Mouse (Mus musculus): ENCODE results near the gene Notch4. TPM values are rescaled to one million over a fixed set of nuclear protein-coding genes. Genes with fewer than 3 reads are reported as not detected.

The Notch4 gene
- polyA plus RNA-seq, 2 experiments from 2014 or later: 0.52 to 0.58 TPM

GRCm38 (mm10) chr17:34572361-34572760 is 8.3 kb downstream of the Notch4 start:
- ATAC-seq: no peak

- ATAC-seq: no peak
Measured at GRCm38 (mm10) chr17:34576577-34576976, 12.5 kb downstream of the Notch4 start.

- no peak for ATAC-seq
Measured at GRCm38 (mm10) chr17:34578070-34578469, 14.0 kb downstream of the Notch4 start.

- no peak for ATAC-seq
Measured at GRCm38 (mm10) chr17:34582528-34582927, 18.5 kb downstream of the Notch4 start.

GRCm38 (mm10) chr17:34583397-34583796 is 19.3 kb downstream of the Notch4 start:
- ATAC-seq: no peak

GRCm38 (mm10) chr17:34583819-34584218 is 19.8 kb downstream of the Notch4 start:
- ATAC-seq: no peak

GRCm38 (mm10) chr17:34585121-34585520 is 21.1 kb downstream of the Notch4 start:
- ATAC-seq: no peak

- no peak for ATAC-seq
Measured at GRCm38 (mm10) chr17:34585877-34586771, 22.1 kb downstream of the Notch4 start.

GRCm38 (mm10) chr17:34586796-34587422 is 22.8 kb downstream of the Notch4 start:
- peak; percentile 37 for ATAC-seq

GRCm38 (mm10) chr17:34587423-34587811 is 23.3 kb downstream of the Notch4 start:
- peak; percentile 72 for ATAC-seq

- no peak for ATAC-seq
Measured at GRCm38 (mm10) chr17:34587814-34588213, 23.7 kb downstream of the Notch4 start.

GRCm38 (mm10) chr17:34588767-34589166 is 24.7 kb downstream of the Notch4 start:
- ATAC-seq: no peak

- ATAC-seq: no peak
Measured at GRCm38 (mm10) chr17:34589206-34589605, 25.1 kb downstream of the Notch4 start.

- peak; percentile 41 for ATAC-seq
Measured at GRCm38 (mm10) chr17:34589681-34590101, 25.6 kb downstream of the Notch4 start, which contains the start of gene Gpsm3. Gene Gpsm3, plus strand, starts transcription at chr17:34589806.

- ATAC-seq: no peak
Measured at GRCm38 (mm10) chr17:34590154-34590987, 26.3 kb downstream of the Notch4 start.

GRCm38 (mm10) chr17:34591029-34591993 is 27.2 kb downstream of the Notch4 start, which contains the start of gene Pbx2:
Gene Pbx2, plus strand, starts transcription at chr17:34591266.
- ATAC-seq: no peak

GRCm38 (mm10) chr17:34591994-34592375 is 27.9 kb downstream of the Notch4 start:
- peak; percentile 34 for ATAC-seq

GRCm38 (mm10) chr17:34592581-34593549 is 28.8 kb downstream of the Notch4 start:
- no peak for ATAC-seq

- ATAC-seq: no peak
Measured at GRCm38 (mm10) chr17:34593752-34594525, 29.9 kb downstream of the Notch4 start.
